11 mouse cellular contexts compared by ENCODE assay signal in genomic region chr3:146770853-146771252, GRCm38 (mm10). TPM values are rescaled to one million over a fixed set of nuclear protein-coding genes. Genes with fewer than 3 reads are reported as not detected.
DNase-seq lines count a peak whose midpoint lies in the region; ATAC-seq and TF ChIP-seq lines count a peak whose summit lies in the region.
"Had no signal": no experiment of that assay in that cellular context is flagged by ENCODE, and none has a peak within 500 bp of the region (broad histone marks: within the 10 kb centered on the region; RNA-seq: fewer than 3 reads in every experiment).

No protein-coding gene starts in this region.

- no peaks in the 10 kb centered on the region for H3K9me3 ChIP-seq in heart, embryonic 10.5 days
- H3K9me3 ChIP-seq in lung, postnatal 0 days (ENCODE audit: low read length), result no peaks in the 10 kb centered on the region
- H3K9me3 ChIP-seq in forebrain, postnatal 0 days (ENCODE audit: low read length), result no peaks in the 10 kb centered on the region

- H3K4me1 ChIP-seq in heart, embryonic 10.5 days, result peaks cover 42% of the 10 kb centered on the region
- H3K4me1 ChIP-seq in lung, postnatal 0 days (ENCODE audit: insufficient read depth, low read depth, low read length), result no peaks in the 10 kb centered on the region; the same call in 1 of the 2 replicates
- H3K4me1 ChIP-seq in forebrain, postnatal 0 days (ENCODE audit: insufficient read depth), result peaks cover 22% of the 10 kb centered on the region; the same call in 1 of the 2 replicates
- H3K4me1 ChIP-seq in olfactory bulb, adult 2 months (ENCODE audit: control insufficient read depth, insufficient read depth, low read length), result peaks cover 12% of the 10 kb centered on the region

- no peak for TF ChIP-seq POLR2A in olfactory bulb, adult 2 months (IDR thresholded peaks at IDR 0.05; ENCODE audit: insufficient read depth, low read depth, low read length)

- H3K36me3 ChIP-seq in heart, embryonic 10.5 days, result no peaks in the 10 kb centered on the region
- no peaks in the 10 kb centered on the region for H3K36me3 ChIP-seq in lung, postnatal 0 days (ENCODE audit: insufficient read depth, low read length)
- H3K36me3 ChIP-seq in forebrain, postnatal 0 days (ENCODE audit: insufficient read depth), result no peaks in the 10 kb centered on the region

- TF ChIP-seq EP300 in lung, postnatal 0 days (IDR thresholded peaks at IDR 0.05), result no peak

- no peak overlapping the region for H3K9ac ChIP-seq in lung, postnatal 0 days (replicated peaks; ENCODE audit: low read depth)
- H3K9ac ChIP-seq in forebrain, postnatal 0 days, result peak overlapping the region; percentile 73

- no peak overlapping the region for H3K27ac ChIP-seq in heart, embryonic 10.5 days
- H3K27ac ChIP-seq in lung, postnatal 0 days (ENCODE audit: low read length), result no peak overlapping the region
- peak overlapping the region; percentile 96 for H3K27ac ChIP-seq in forebrain, postnatal 0 days (ENCODE audit: low read depth, low read length)
- 0 out of 2 replicates have a peak overlapping the region, but pooled peaks have one; percentile 7 for H3K27ac ChIP-seq in olfactory bulb, adult 2 months (ENCODE audit: insufficient read depth, low read depth, low read length)
- H3K27ac ChIP-seq: kidney, postnatal 0 days had no signal

- no peak for DNase-seq in heart, embryonic 10.5 days (ENCODE audit: low spot score)
- DNase-seq in heart, adult 9 months (ENCODE audit: low spot score in 2 of 2), result no peak
- DNase-seq in lung, postnatal 0 days (ENCODE audit: low spot score), result no peak
- DNase-seq in lung, postnatal 25 days (ENCODE audit: low spot score), result no peak
- DNase-seq in forebrain, postnatal 0 days, result peak; percentile 32
- no peak for DNase-seq in left cerebral cortex, postnatal 4 days
- no peak for DNase-seq in left cerebral cortex, adult 8-10 months (ENCODE audit: low spot score in 2 of 2)
- DNase-seq: adrenal gland, postnatal 14 days; lung, adult 2 months had no signal

- ATAC-seq in lung, postnatal 0 days, result no peak
- ATAC-seq in forebrain, postnatal 0 days, result no peak

- H3K4me2 ChIP-seq in lung, postnatal 0 days (replicated peaks; ENCODE audit: low read depth, low read length), result peak overlapping the region; percentile 43; the same call in 1 of the 2 replicates
- peak overlapping the region; percentile 58 for H3K4me2 ChIP-seq in forebrain, postnatal 0 days (ENCODE audit: low read depth)

- intact Hi-C loops in left cerebral cortex, postnatal 4 days (cut with DNase I), result loop anchor here (10.0 kb wide), 1 partner anchor 246 kb away; the partner anchor contains the start of gene Rpf1

- peak overlapping the region; percentile 53; the same call in 1 of the 2 replicates for H3K4me3 ChIP-seq in heart, embryonic 10.5 days
- no peak overlapping the region for H3K4me3 ChIP-seq in lung, postnatal 0 days (ENCODE audit: low read depth, low read length)
- H3K4me3 ChIP-seq in forebrain, postnatal 0 days (ENCODE audit: low read depth, low read length), result peak overlapping the region; percentile 50
- no peak overlapping the region for H3K4me3 ChIP-seq in olfactory bulb, adult 2 months (ENCODE audit: insufficient read depth, low read depth, low read length)

- no peaks in the 10 kb centered on the region for H3K27me3 ChIP-seq in heart, embryonic 10.5 days (ENCODE audit: insufficient read depth, poor library complexity, severe bottlenecking)
- no peaks in the 10 kb centered on the region for H3K27me3 ChIP-seq in lung, postnatal 0 days (replicated peaks; ENCODE audit: insufficient read depth, low read length)
- H3K27me3 ChIP-seq in forebrain, postnatal 0 days (ENCODE audit: insufficient read depth, low read length), result no peaks in the 10 kb centered on the region

- no peak for TF ChIP-seq CTCF in lung, postnatal 0 days (IDR thresholded peaks at IDR 0.05)
- TF ChIP-seq CTCF in forebrain, postnatal 0 days (IDR thresholded peaks at IDR 0.05; ENCODE audit: low read depth), result no peak
- no peak for TF ChIP-seq CTCF in olfactory bulb, adult 2 months (IDR thresholded peaks at IDR 0.05; ENCODE audit: insufficient read depth, low read depth, low read length)

- WGBS in heart, embryonic 10.5 days, result 59% methylated on average over 2 of the region's 2 CpGs
- WGBS in lung, postnatal 0 days, result 71% methylated on average over 2 of the region's 2 CpGs
- 49% methylated on average over 2 of the region's 2 CpGs for WGBS in forebrain, postnatal 0 days
- WGBS in olfactory bulb, adult 2 months, result 70% methylated on average over 2 of the region's 2 CpGs

RNA-seq across cellular contexts. Expression of gene Prkacb, which starts 41.9 kb away (rescaled TPM):
- polyA plus RNA-seq in heart, embryonic 10.5 days (2016; fragmentation: Nextera tagmentation; extraction: Ambion mirVana), result 50.0 and 52.9 TPM in 2 replicates
- 37.5 and 40.9 TPM in 2 replicates for polyA plus RNA-seq in lung, postnatal 0 days (2015; fragmentation: Nextera tagmentation; extraction: Ambion mirVana)
- total RNA-seq in forebrain, postnatal 0 days (2014; rRNA removed), result 320 and 369 TPM in 2 replicates
- polyA plus RNA-seq in forebrain, postnatal 0 days (2015; fragmentation: Nextera tagmentation; extraction: Ambion mirVana), result 161 and 208 TPM in 2 replicates
- polyA plus RNA-seq in olfactory bulb, adult 2 months (2012; ENCODE audit: insufficient read depth, insufficient read length, low replicate concordance, missing spikeins), result 239 and 324 TPM in 2 replicates
- 100 to 1,000 TPM; 331 to 372 TPM for total RNA-seq in left cerebral cortex, postnatal 4 days (2021)
- 100 to 1,000 TPM; 401 to 436 (median 430) TPM for total RNA-seq in left cerebral cortex, adult 8-10 months (2022)

Comparison
In these comparisons a context has a peak if more than half of its experiments do, and no peak if none do; other contexts are left out.
1. H3K27ac ChIP-seq: peak in forebrain, postnatal 0 days (single experiment) and olfactory bulb, adult 2 months (single experiment); none in heart, embryonic 10.5 days (single experiment) and lung, postnatal 0 days (single experiment).
2. H3K4me3 ChIP-seq: peak in heart, embryonic 10.5 days (single experiment) and forebrain, postnatal 0 days (single experiment); none in lung, postnatal 0 days (single experiment) and olfactory bulb, adult 2 months (single experiment).